Mouse (Mus musculus) kidney, adult 2 months (tissue): ENCODE results near the gene Dido1.

Experiments
- CTCF ChIP-seq: fragments of 200-500 bp; conservative IDR thresholded peaks from 2 replicates; pipeline ENCODE4 v1.5.1; 2011; ENCODE audit warnings: low read depth, mild to moderate bottlenecking, control low read depth, low read length, moderate library complexity, mixed read lengths; ENCODE audit not compliant: insufficient read depth, insufficient read length
- POLR2A ChIP-seq: fragments of 200-500 bp; IDR thresholded peaks from one replicate; pipeline ENCODE4 v1.6.1; 2011; ENCODE audit warnings: low read depth, low read length, control low read depth

DNA sequence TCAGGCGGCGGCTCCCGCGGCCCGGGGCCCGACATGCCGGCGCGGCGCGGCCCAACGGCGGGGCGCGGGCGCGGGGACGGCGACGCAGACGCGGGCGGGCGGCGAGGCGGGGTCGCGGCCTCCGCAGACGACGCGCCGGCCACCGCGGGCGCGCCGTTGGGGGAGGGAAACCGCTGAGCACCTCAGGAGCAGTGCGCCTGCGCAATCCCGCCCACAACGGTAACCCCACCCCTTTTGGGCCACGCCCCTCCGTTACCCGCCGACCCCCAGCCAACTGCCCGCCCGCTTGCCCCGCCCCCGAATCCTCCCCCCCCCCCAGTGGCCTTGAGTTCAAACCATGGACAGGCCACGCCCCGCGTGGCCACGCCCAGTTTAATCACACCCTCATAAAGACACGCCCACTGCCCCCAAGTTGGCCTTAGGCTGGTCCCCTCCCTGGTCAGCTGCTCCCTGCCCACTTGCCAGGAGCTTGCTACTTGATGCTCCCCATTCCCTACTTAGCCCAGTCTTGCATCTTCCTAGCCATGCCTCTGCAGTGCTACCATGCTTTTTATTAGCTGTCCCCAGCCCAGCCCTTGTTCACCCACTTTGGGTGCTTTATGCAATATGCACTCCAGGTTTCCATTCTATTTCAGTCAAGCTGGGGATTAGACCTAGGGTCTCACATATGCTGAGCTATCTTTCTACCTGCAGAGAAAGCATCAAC lies 67.1 kb downstream of the Dido1 start, which contains the start of gene Tcfl5:
- no peak for TF ChIP-seq POLR2A
- TF ChIP-seq CTCF = no peak
